Mouse (Mus musculus) myocyte (in vitro differentiated cells): ENCODE data around the gene Hoxc11. TPM values are rescaled to one million over a fixed set of nuclear protein-coding genes. Genes with fewer than 3 reads are reported as not detected.
A peak's percentile ranks its signal among the peaks of the same experiment; 100 is the strongest.

ENCODE experiments used
- H3K27me3 ChIP-seq: one replicate; pipeline ENCODE4 v1.6.1; 2011; ENCODE audit not compliant: control insufficient read depth, insufficient read depth, insufficient read length
- H3K36me3 ChIP-seq: one replicate; pipeline ENCODE4 v1.6.1; 2011; ENCODE audit not compliant: control insufficient read depth, insufficient read depth
- H3K4me2 ChIP-seq: one replicate; pipeline ENCODE4 v1.6.1; 2011; ENCODE audit warnings: low read depth, control low read depth
- H3K4me3 ChIP-seq: one replicate; pipeline ENCODE4 v1.5.1; 2011; ENCODE audit warnings: mild to moderate bottlenecking, control low read depth, moderate library complexity
- H3K79me2 ChIP-seq: one replicate; pipeline ENCODE4 v1.6.1; 2011; ENCODE audit not compliant: control insufficient read depth, insufficient read depth
- H3ac ChIP-seq: one replicate; pipeline ENCODE4 v1.6.1; 2011; ENCODE audit not compliant: control insufficient read depth, insufficient read length
- CEBPB ChIP-seq: IDR thresholded peaks from 2 replicates; pipeline ENCODE4 v1.6.1; 2011; ENCODE audit warnings: mild to moderate bottlenecking, moderate library complexity; ENCODE audit not compliant: poor library complexity, insufficient read depth, severe bottlenecking
- E2F4 ChIP-seq: IDR thresholded peaks from one replicate; pipeline ENCODE4 v1.6.1; 2011; ENCODE audit warnings: mild to moderate bottlenecking, control low read depth, moderate library complexity; ENCODE audit not compliant: insufficient read depth
- MAX ChIP-seq: IDR thresholded peaks from one replicate; pipeline ENCODE4 v1.6.1; 2011; ENCODE audit warnings: low read depth, mild to moderate bottlenecking, control low read depth
- MYOD1 ChIP-seq, 3 experiments: IDR thresholded peaks; one replicate each; pipeline ENCODE4 v1.6.1; 2011; ENCODE audit warnings: control low read depth in 2 of 3, low read depth in 2 of 3, mild to moderate bottlenecking in 2 of 3, moderate library complexity in 1 of 3; ENCODE audit not compliant: insufficient read length in 2 of 3, control insufficient read depth in 1 of 3
- MYOG ChIP-seq, 3 experiments: IDR thresholded peaks; one replicate each; pipeline ENCODE4 v1.6.1; 2011; ENCODE audit warnings: control low read depth in 2 of 3, low read depth in 2 of 3, mild to moderate bottlenecking in 2 of 3; ENCODE audit not compliant: insufficient read length in 2 of 3, control insufficient read depth in 1 of 3, insufficient read depth in 1 of 3
- POLR2A ChIP-seq: IDR thresholded peaks from one replicate; pipeline ENCODE4 v1.6.1; 2011; ENCODE audit warnings: low read depth, mild to moderate bottlenecking, control low read depth, moderate library complexity; ENCODE audit not compliant: insufficient read length
- POLR2AphosphoS2 ChIP-seq: IDR thresholded peaks from one replicate; pipeline ENCODE4 v1.6.1; 2011; ENCODE audit warnings: low read depth, control low read depth; ENCODE audit not compliant: insufficient read length
- REST ChIP-seq: IDR thresholded peaks from one replicate; pipeline ENCODE4 v1.6.1; 2011; ENCODE audit warnings: mild to moderate bottlenecking, control low read depth, moderate library complexity; ENCODE audit not compliant: insufficient read depth, insufficient read length
- SRF ChIP-seq: IDR thresholded peaks from one replicate; pipeline ENCODE4 v1.6.1; 2011; ENCODE audit warnings: low read depth; ENCODE audit not compliant: control insufficient read depth, insufficient read length
- TCF12 ChIP-seq: IDR thresholded peaks from one replicate; pipeline ENCODE4 v1.6.1; 2011; ENCODE audit warnings: mild to moderate bottlenecking, control low read depth; ENCODE audit not compliant: poor library complexity, insufficient read depth, severe bottlenecking
- TCF3 ChIP-seq: IDR thresholded peaks from one replicate; pipeline ENCODE4 v1.6.1; 2011; ENCODE audit warnings: low read depth, control low read depth; ENCODE audit not compliant: insufficient read length
- USF1 ChIP-seq: IDR thresholded peaks from one replicate; pipeline ENCODE4 v1.6.1; 2011; ENCODE audit warnings: low read depth, mild to moderate bottlenecking, control low read depth, moderate library complexity
- polyA plus RNA-seq: library from polyadenylated mRNA; unstranded; fragments of >200 nt; fragmentation: generic; extraction: Trizol; gene quantifications from one replicate; pipeline ENCODE4 v1.2.1, GENCODE M21; 2012; ENCODE audit warnings: missing spikeins

The Hoxc11 gene
- polyA plus RNA-seq, 1 experiment, result 20.5 TPM

- H3ac ChIP-seq, result no peak overlapping the region
- H3K27me3 ChIP-seq, result no peaks in the 10 kb centered on the region
- H3K79me2 ChIP-seq, result peaks cover 35% of the 10 kb centered on the region
- H3K36me3 ChIP-seq, result no peaks in the 10 kb centered on the region
- TF ChIP-seq REST, result no peak
- no peak overlapping the region for H3K4me3 ChIP-seq
- H3K4me2 ChIP-seq, result no peak overlapping the region
These were observed 38.6 kb downstream of the Hoxc11 start for GRCm38 (mm10) chr15:102992863-102993262.

- Histone ChIP-seq H3K4me3 (no peak overlapping the region), H3K36me3 (no peaks in the 10 kb centered on the region), H3ac (no peak overlapping the region), H3K4me2 (no peak overlapping the region), H3K27me3 (no peaks in the 10 kb centered on the region), H3K79me2 (peaks cover 36% of the 10 kb centered on the region)
- TF ChIP-seq SRF (no peak), TCF3 (no peak), REST (no peak)
These were observed 42.3 kb downstream of the Hoxc11 start for GRCm38 (mm10) chr15:102996548-102996947.

GRCm38 (mm10) chr15:102997431-102997830 lies 43.2 kb downstream of the Hoxc11 start:
- TF ChIP-seq CEBPB, result no peak
- TF ChIP-seq TCF3, result no peak
- no peak for TF ChIP-seq TCF12
- no peak for TF ChIP-seq REST
- TF ChIP-seq USF1, result no peak
- no peak for TF ChIP-seq SRF
- TF ChIP-seq MYOG (IDR thresholded peaks at IDR 0.05; ENCODE audit: control insufficient read depth in 1 of 3, insufficient read depth in 1 of 3, insufficient read length in 2 of 3, low read depth in 2 of 3), result no peak
- no peak for TF ChIP-seq E2F4
- no peak for TF ChIP-seq MYOD1 (IDR thresholded peaks at IDR 0.05; ENCODE audit: control insufficient read depth in 1 of 3, insufficient read length in 2 of 3, low read depth in 2 of 3)
- no peak for TF ChIP-seq POLR2AphosphoS2
- TF ChIP-seq MAX, result no peak
- TF ChIP-seq POLR2A, result no peak
- Histone ChIP-seq H3ac (no peak overlapping the region), H3K36me3 (no peaks in the 10 kb centered on the region), H3K79me2 (peaks cover 42% of the 10 kb centered on the region), H3K4me2 (peak overlapping the region; percentile 88), H3K27me3 (no peaks in the 10 kb centered on the region), H3K4me3 (peak overlapping the region; percentile 73)

- Histone ChIP-seq H3K79me2 (peaks cover 47% of the 10 kb centered on the region), H3ac (peak within 1 kb of the TSS; percentile 17), H3K4me2 (peak within 1 kb of the TSS; percentile 88), H3K36me3 (no peaks in the 10 kb centered on the region), H3K27me3 (no peaks in the 10 kb centered on the region), H3K4me3 (peak within 1 kb of the TSS; percentile 73)
- TF ChIP-seq POLR2A (peak; percentile 45), POLR2AphosphoS2 (peak; percentile 60), USF1 (peak; percentile 76), MAX (no peak), MYOD1 (IDR thresholded peaks at IDR 0.05; ENCODE audit: control insufficient read depth in 1 of 3, insufficient read length in 2 of 3, low read depth in 2 of 3) (no peak)
These were observed 43.7 kb downstream of the Hoxc11 start, which contains the start of gene Hoxc6 for GRCm38 (mm10) chr15:102997939-102998355. Hoxc6 (plus strand) TSS chr15:102998257.

GRCm38 (mm10) chr15:102998608-102999182 lies 44.5 kb downstream of the Hoxc11 start:
- no peaks in the 10 kb centered on the region for H3K36me3 ChIP-seq
- peak overlapping the region; percentile 17 for H3ac ChIP-seq
- peak overlapping the region; percentile 73 for H3K4me3 ChIP-seq
- TF ChIP-seq REST (no peak), POLR2AphosphoS2 (no peak), E2F4 (no peak), SRF (no peak), MAX (no peak), MYOD1 (IDR thresholded peaks at IDR 0.05; ENCODE audit: control insufficient read depth in 1 of 3, insufficient read length in 2 of 3, low read depth in 2 of 3) (no peak), TCF12 (no peak), USF1 (no peak), MYOG (IDR thresholded peaks at IDR 0.05; ENCODE audit: control insufficient read depth in 1 of 3, insufficient read depth in 1 of 3, insufficient read length in 2 of 3, low read depth in 2 of 3) (no peak), TCF3 (no peak), CEBPB (no peak), POLR2A (no peak)
- no peaks in the 10 kb centered on the region for H3K27me3 ChIP-seq
- H3K79me2 ChIP-seq, result peaks cover 54% of the 10 kb centered on the region
- H3K4me2 ChIP-seq, result peak overlapping the region; percentile 88
